Mouse (Mus musculus) adrenal gland (tissue): ENCODE results near the gene Dcaf1.

Source experiments
- intact Hi-C: fragments of 180-260 bp; cut with DNase I; formaldehyde crosslinking; loops from one replicate; pipeline ENCODE4 v1.15.1; 2025
- long read RNA-seq, 2 experiments: library from polyadenylated mRNA; unstranded; transcript quantifications; one replicate each; pipeline ENCODE4 v2.0.0; 2020; ENCODE audit warnings: borderline replicate concordance in 1 of 2; ENCODE audit not compliant: insufficient replicate concordance in 1 of 2

Dcaf1 gene
- long read RNA-seq, experiment 1, partial matches to known transcripts = 1 of 2 reads
- long read RNA-seq, experiment 1, other reads (novel, unspliced or antisense) = 1 of 2 reads
- long read RNA-seq, experiment 2, partial matches to known transcripts = 0 of 2 reads
- long read RNA-seq, experiment 2, other reads (novel, unspliced or antisense) = 2 of 2 reads

- intact Hi-C loops = loop anchor here (2.0 kb wide), 1 partner anchor 65 kb away; the partner anchor contains the start of gene Rbm15b
Measured at GRCm38 (mm10) chr9:106821618-106822380, at the start of gene Dcaf1. Dcaf1 (plus strand) TSS chr9:106821874.

GRCm38 (mm10) chr9:106776116-106776515, 45.6 kb upstream of the Dcaf1 start:
- intact Hi-C loops = no loop called here

- intact Hi-C loops = no loop called here
Measured at GRCm38 (mm10) chr9:106777423-106777822, 44.3 kb upstream of the Dcaf1 start.

GRCm38 (mm10) chr9:106778319-106778718, 43.4 kb upstream of the Dcaf1 start:
- intact Hi-C loops = no loop called here

GRCm38 (mm10) chr9:106780086-106780485, 41.6 kb upstream of the Dcaf1 start:
- intact Hi-C loops = no loop called here

- intact Hi-C loops = no loop called here
Measured at GRCm38 (mm10) chr9:106783554-106783953, 38.1 kb upstream of the Dcaf1 start.

GRCm38 (mm10) chr9:106785206-106785605, 36.5 kb upstream of the Dcaf1 start:
- intact Hi-C loops = loop anchor here (5.0 kb wide), 1 partner anchor 38 kb away; no protein-coding TSS in a partner anchor

GRCm38 (mm10) chr9:106787979-106788811, 33.5 kb upstream of the Dcaf1 start:
- intact Hi-C loops = loop anchor here (5.0 kb wide), 1 partner anchor 41 kb away; no protein-coding TSS in a partner anchor

GRCm38 (mm10) chr9:106788812-106789321, 32.8 kb upstream of the Dcaf1 start, which contains the start of gene Rad54l2:
Rad54l2 (minus strand) TSS chr9:106789194.
- intact Hi-C loops = loop anchor here (5.0 kb wide), 1 partner anchor 42 kb away; no protein-coding TSS in a partner anchor

GRCm38 (mm10) chr9:106789363-106789762, 32.3 kb upstream of the Dcaf1 start:
- intact Hi-C loops = loop anchor here (5.0 kb wide), 1 partner anchor 42 kb away; no protein-coding TSS in a partner anchor

GRCm38 (mm10) chr9:106790831-106791230, 30.8 kb upstream of the Dcaf1 start:
- intact Hi-C loops = no loop called here

- intact Hi-C loops = no loop called here
Measured at GRCm38 (mm10) chr9:106806503-106806902, 15.2 kb upstream of the Dcaf1 start.

- intact Hi-C loops = loop anchor here (5.0 kb wide), 1 partner anchor 131 kb away; the partner anchor contains the start of gene Tex264
Measured at GRCm38 (mm10) chr9:106818191-106818590, 3.5 kb upstream of the Dcaf1 start.

- intact Hi-C loops = loop anchor here (5.0 kb wide), 1 partner anchor 132 kb away; the partner anchor contains the start of gene Tex264
Measured at GRCm38 (mm10) chr9:106819201-106819600, 2.5 kb upstream of the Dcaf1 start.

- intact Hi-C loops = no loop called here
Measured at GRCm38 (mm10) chr9:106821050-106821617, 540 bp upstream of the Dcaf1 start.

GRCm38 (mm10) chr9:106822381-106823104, 869 bp downstream of the Dcaf1 start:
- intact Hi-C loops = loop anchor here (2.0 kb wide), 1 partner anchor 64 kb away; the partner anchor contains the start of gene Rbm15b

GRCm38 (mm10) chr9:106840569-106840968, 18.9 kb downstream of the Dcaf1 start:
- intact Hi-C loops = no loop called here

GRCm38 (mm10) chr9:106842800-106843199, 21.1 kb downstream of the Dcaf1 start:
- intact Hi-C loops = no loop called here

- intact Hi-C loops = no loop called here
Measured at GRCm38 (mm10) chr9:106856664-106857063, 35.0 kb downstream of the Dcaf1 start.

- intact Hi-C loops = no loop called here
Measured at GRCm38 (mm10) chr9:106858036-106858435, 36.4 kb downstream of the Dcaf1 start.
